Mouse (Mus musculus) heart, embryonic 15.5 days (tissue): ENCODE data around the gene Tdgf1. TPM values are rescaled to one million over a fixed set of nuclear protein-coding genes. Genes with fewer than 3 reads are reported as not detected.

Experiments
- ATAC-seq: fragments of 200-750 bp; cut with Nextera tagmentation; replicated peaks from 2 replicates; pipeline ENCODE4 v1.8.0; 2017; ENCODE audit warnings: low read depth, moderate TSS enrichment; ENCODE audit not compliant: insufficient number of reproducible peaks, insufficient read depth, low FRiP score
- H3K27ac ChIP-seq: fragments of 300-500 bp; sonication (generic); 2 replicates; pipeline ENCODE4 v1.5.1; 2015; ENCODE audit warnings: mild to moderate bottlenecking, inconsistent platforms
- H3K27me3 ChIP-seq: fragments of 300-500 bp; sonication (generic); 2 replicates; pipeline ENCODE4 v1.6.1; 2015; ENCODE audit warnings: inconsistent platforms
- H3K36me3 ChIP-seq: fragments of 300-500 bp; sonication (generic); 2 replicates; pipeline ENCODE4 v1.6.1; 2015; ENCODE audit warnings: mild to moderate bottlenecking, inconsistent platforms
- H3K4me1 ChIP-seq: fragments of 300-500 bp; sonication (generic); replicated peaks from 2 replicates; pipeline ENCODE4 v1.6.1; 2015; ENCODE audit warnings: inconsistent platforms
- H3K4me2 ChIP-seq: fragments of 300-500 bp; sonication (generic); 2 replicates; pipeline ENCODE4 v1.6.1; 2015; ENCODE audit warnings: inconsistent platforms, mild to moderate bottlenecking, moderate library complexity
- H3K4me3 ChIP-seq: fragments of 300-500 bp; sonication (generic); 2 replicates; pipeline ENCODE4 v1.5.1; 2015; ENCODE audit warnings: mild to moderate bottlenecking, inconsistent platforms
- H3K9ac ChIP-seq: fragments of 300-500 bp; sonication (generic); 2 replicates; pipeline ENCODE4 v1.6.1; 2015; ENCODE audit warnings: mild to moderate bottlenecking, inconsistent platforms
- H3K9me3 ChIP-seq: fragments of 300-500 bp; sonication (generic); replicated peaks from 2 replicates; pipeline ENCODE4 v1.6.1; 2016; ENCODE audit warnings: inconsistent platforms
- WGBS: fragments of 180-500 bp; shearing (Covaris S2); methylation state at CpG from one replicate; pipeline ENCODE4 v1.1.7; 2015; ENCODE audit warnings: mixed read lengths; 5-methylcytosine and 5-hydroxymethylcytosine counted together
- microRNA-seq: library from miRNA; unstranded; fragments of <30 nt; microRNA quantifications from one replicate; pipeline ENCODE4, GENCODE M21; 2016
- polyA plus RNA-seq: library from polyadenylated mRNA; unstranded; fragments of >200 nt; fragmentation: Nextera tagmentation; extraction: Ambion mirVana; gene quantifications from 2 replicates; pipeline ENCODE4 v1.2.1, GENCODE M21; 2015

The Tdgf1 gene
- polyA plus RNA-seq, 1 experiment from 2014 or later = not detected

- Histone ChIP-seq H3K4me2 (no peak overlapping the region), H3K27me3 (no peaks in the 10 kb centered on the region), H3K9ac (no peak overlapping the region), H3K4me1 (peaks cover 17% of the 10 kb centered on the region), H3K4me3 (no peak overlapping the region), H3K27ac (no peak overlapping the region), H3K36me3 (no peaks in the 10 kb centered on the region), H3K9me3 (no peaks in the 10 kb centered on the region)
- no peak for ATAC-seq
- WGBS = 65% methylated on average over 12 of the region's 12 CpGs
Measured at GRCm38 (mm10) chr9:110891077-110891828, 54.7 kb downstream of the Tdgf1 start.

- Histone ChIP-seq H3K36me3 (no peaks in the 10 kb centered on the region), H3K9me3 (no peaks in the 10 kb centered on the region), H3K4me3 (no peak overlapping the region), H3K9ac (no peak overlapping the region), H3K4me1 (peaks cover 11% of the 10 kb centered on the region), H3K27ac (no peak overlapping the region), H3K27me3 (no peaks in the 10 kb centered on the region), H3K4me2 (no peak overlapping the region)
- ATAC-seq = no peak
- WGBS = 18% methylated on average over 21 of the region's 21 CpGs
Measured at GRCm38 (mm10) chr9:110890026-110890783, 55.8 kb downstream of the Tdgf1 start.

Small RNA genes lying within 50 kb of the gene (microRNA-seq; reads per million reads assigned to microRNA genes)
- not detected for gene Gm24269

Other genes starting within 250 kb of the Tdgf1 start
- 3,797 and 4,490 TPM in 2 replicates for gene Myl3, start 204.3 kb downstream of the Tdgf1 start, polyA plus RNA-seq
- 23.2 and 26.1 TPM in 2 replicates for gene Pth1r, start 199.0 kb downstream of the Tdgf1 start, polyA plus RNA-seq
- 0.15 TPM in 1 of 2 replicates, not detected in the other for gene Prss42, start 148.0 kb downstream of the Tdgf1 start, polyA plus RNA-seq
- gene Prss44, start 132.2 kb downstream of the Tdgf1 start, polyA plus RNA-seq = not detected in 2 replicates
- not detected in 2 replicates for gene Prss43, start 119.5 kb downstream of the Tdgf1 start, polyA plus RNA-seq
- not detected in 2 replicates for gene Prss45, start 111.6 kb downstream of the Tdgf1 start, polyA plus RNA-seq
- gene Prss46, start 101.7 kb downstream of the Tdgf1 start, polyA plus RNA-seq = 0.10 TPM in 1 of 2 replicates, not detected in the other
- gene Prss50, start 88.2 kb downstream of the Tdgf1 start, polyA plus RNA-seq = 0.37 TPM in 1 of 2 replicates, not detected in the other
- gene Als2cl, start 66.3 kb downstream of the Tdgf1 start, polyA plus RNA-seq = 1.7 and 3.2 TPM in 2 replicates
- 0.74 and 1.2 TPM in 2 replicates for gene Tmie, start 66.0 kb downstream of the Tdgf1 start, polyA plus RNA-seq
- not detected in 2 replicates for gene Fam240a, start 29.3 kb downstream of the Tdgf1 start, polyA plus RNA-seq
- 4.4 and 6.9 TPM in 2 replicates for gene Lrrc2, start 5.4 kb upstream of the Tdgf1 start, polyA plus RNA-seq
- gene Rtp3, start 44.4 kb upstream of the Tdgf1 start, polyA plus RNA-seq = 0.30 and 0.36 TPM in 2 replicates
- gene Ltf, start 73.1 kb upstream of the Tdgf1 start, polyA plus RNA-seq = 1.9 and 2.2 TPM in 2 replicates
- 3.9 and 5.2 TPM in 2 replicates for gene Ccrl2, start 111.4 kb upstream of the Tdgf1 start, polyA plus RNA-seq
- 64.2 and 64.9 TPM in 2 replicates for gene Lrrfip2, start 171.4 kb upstream of the Tdgf1 start, polyA plus RNA-seq